Mouse (Mus musculus) forebrain, embryonic 11.5 days (tissue): ENCODE data around the gene Vat1. TPM values are rescaled to one million over a fixed set of nuclear protein-coding genes. Genes with fewer than 3 reads are reported as not detected.

Experiments
- ATAC-seq: fragments of 200-750 bp; cut with Nextera tagmentation; replicated peaks from 2 replicates; pipeline ENCODE4 v1.8.0; 2017; ENCODE audit warnings: moderate TSS enrichment; ENCODE audit not compliant: low FRiP score
- DNase-seq: peaks from one replicate; pipeline ENCODE4 v3.0.0-alpha.2; 2017; ENCODE audit warnings: low spot score
- H3K27ac ChIP-seq: fragments of 300-500 bp; sonication (generic); 2 replicates; pipeline ENCODE4 v1.5.1; 2014; ENCODE audit warnings: low read depth, low read length
- H3K27me3 ChIP-seq: fragments of 300-500 bp; sonication (generic); 2 replicates; pipeline ENCODE4 v1.6.1; 2014; ENCODE audit warnings: mild to moderate bottlenecking, low read length, mixed read lengths; ENCODE audit not compliant: control insufficient read depth, insufficient read depth
- H3K36me3 ChIP-seq: fragments of 300-500 bp; sonication (generic); 2 replicates; pipeline ENCODE4 v1.6.1; 2014; ENCODE audit warnings: mild to moderate bottlenecking, low read length, moderate library complexity, mixed read lengths; ENCODE audit not compliant: control insufficient read depth, insufficient read depth
- H3K4me1 ChIP-seq: fragments of 300-500 bp; sonication (generic); replicated peaks from 2 replicates; pipeline ENCODE4 v1.6.1; 2014; ENCODE audit warnings: low read length, mixed read lengths; ENCODE audit not compliant: control insufficient read depth, insufficient read depth
- H3K4me2 ChIP-seq: fragments of 300-500 bp; sonication (generic); 2 replicates; pipeline ENCODE4 v1.6.1; 2014; ENCODE audit warnings: low read depth, mild to moderate bottlenecking, low read length, moderate library complexity, mixed read lengths; ENCODE audit not compliant: severe bottlenecking
- H3K4me3 ChIP-seq: fragments of 300-500 bp; sonication (generic); 2 replicates; pipeline ENCODE4 v1.5.1; 2014; ENCODE audit warnings: low read depth, low read length
- H3K9ac ChIP-seq: fragments of 300-500 bp; sonication (generic); 2 replicates; pipeline ENCODE4 v1.6.1; 2014; ENCODE audit warnings: low read length
- H3K9me3 ChIP-seq: fragments of 300-500 bp; sonication (generic); 2 replicates; pipeline ENCODE4 v1.6.1; 2016; ENCODE audit warnings: low read length, mixed read lengths; ENCODE audit not compliant: control insufficient read depth
- WGBS: fragments of 180-500 bp; shearing (Covaris S2); extraction: QIAGEN DNeasy Blood & Tissue Kit; methylation state at CpG from one replicate; pipeline ENCODE4 v1.1.7; 2014; 5-methylcytosine and 5-hydroxymethylcytosine counted together
- polyA plus RNA-seq: library from polyadenylated mRNA; unstranded; fragments of >200 nt; fragmentation: Nextera tagmentation; extraction: Ambion mirVana; gene quantifications from 2 replicates; pipeline ENCODE4 v1.2.1, GENCODE M21; 2014

Gene Vat1
- 47.0 and 51.4 TPM in 2 replicates for polyA plus RNA-seq

DNA sequence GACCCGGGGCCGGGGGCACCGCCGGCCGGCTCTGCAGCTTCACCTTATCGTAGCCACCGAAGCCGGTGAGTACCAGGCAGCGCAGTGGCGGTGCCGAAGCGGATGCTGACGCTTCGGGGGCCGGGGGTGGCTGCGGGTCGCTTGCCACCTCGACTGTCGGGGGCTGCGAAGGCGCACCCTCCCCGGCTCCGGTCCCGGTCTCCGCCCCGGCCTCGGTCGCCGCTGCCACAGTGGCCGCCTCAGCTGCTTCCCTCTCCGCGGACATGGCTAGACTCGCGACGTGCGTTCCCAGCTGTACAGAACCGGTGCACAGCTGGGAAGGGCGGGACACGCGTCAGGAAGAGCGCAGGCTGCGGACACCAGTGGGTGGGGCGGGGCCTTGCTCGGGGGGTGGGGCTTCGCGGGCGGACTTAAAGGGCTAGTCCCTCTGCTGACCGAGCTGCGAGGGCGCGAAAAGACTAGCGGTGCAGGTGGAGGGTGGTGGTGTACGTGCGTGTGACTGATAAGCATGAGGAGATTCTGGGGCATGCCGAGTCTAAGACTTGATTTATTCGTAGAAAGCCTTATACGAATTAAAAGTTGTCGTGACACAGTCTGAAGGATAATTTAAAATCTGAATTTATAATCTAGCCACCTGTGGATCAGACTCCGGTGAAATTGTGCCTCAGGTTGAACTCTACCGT lies at the start of gene Vat1:
TSS of gene Vat1 (minus strand) at position 362 of the 683 bp plus-strand sequence.
- ATAC-seq, result peak; percentile 25; the same call in 1 of the 2 replicates

DNA sequence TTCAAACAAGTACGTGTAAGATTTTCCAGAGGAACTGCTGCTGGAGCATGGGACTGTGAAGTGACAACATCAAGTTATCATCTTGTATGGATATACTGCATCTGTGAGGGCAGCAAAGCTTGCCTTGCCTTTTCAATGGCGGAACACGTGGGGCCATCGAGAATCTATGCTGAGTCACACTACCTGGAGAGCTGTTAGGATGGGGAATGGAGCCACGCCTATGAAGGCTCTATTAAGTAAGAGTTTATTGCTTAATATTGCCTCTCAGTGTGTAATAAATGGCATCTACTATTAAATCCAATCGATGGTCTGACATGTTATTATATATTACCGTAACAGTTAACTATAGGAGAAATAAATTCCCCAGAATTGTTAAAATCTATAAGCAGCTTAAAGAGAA lies 41.1 kb upstream of the Vat1 start:
- peaks cover 3% of the 10 kb centered on the region for H3K36me3 ChIP-seq
- H3K4me2 ChIP-seq, result no peak overlapping the region
- 94% methylated on average over 7 of the region's 7 CpGs for WGBS
- H3K4me1 ChIP-seq, result no peaks in the 10 kb centered on the region
- no peaks in the 10 kb centered on the region for H3K27me3 ChIP-seq
- no peak overlapping the region for H3K9ac ChIP-seq
- no peak overlapping the region for H3K4me3 ChIP-seq
- H3K9me3 ChIP-seq, result no peaks in the 10 kb centered on the region
- no peak overlapping the region for H3K27ac ChIP-seq
- DNase-seq (no peak), ATAC-seq (no peak)

More for the DNA sequence above, at the start of gene Vat1:
- H3K4me2 ChIP-seq, result peak within 1 kb of the TSS; percentile 96
- H3K36me3 ChIP-seq, result no peaks in the 10 kb centered on the region
- peak within 1 kb of the TSS; percentile 63 for H3K27ac ChIP-seq
- H3K9ac ChIP-seq, result peak within 1 kb of the TSS; percentile 66
- H3K4me3 ChIP-seq, result peak within 1 kb of the TSS; percentile 72
- H3K27me3 ChIP-seq, result no peaks in the 10 kb centered on the region
- no peaks in the 10 kb centered on the region for H3K9me3 ChIP-seq
- peaks cover 22% of the 10 kb centered on the region for H3K4me1 ChIP-seq
- DNase-seq, result peak; percentile 87
- WGBS, result 2% methylated on average over 60 of the region's 60 CpGs

DNA sequence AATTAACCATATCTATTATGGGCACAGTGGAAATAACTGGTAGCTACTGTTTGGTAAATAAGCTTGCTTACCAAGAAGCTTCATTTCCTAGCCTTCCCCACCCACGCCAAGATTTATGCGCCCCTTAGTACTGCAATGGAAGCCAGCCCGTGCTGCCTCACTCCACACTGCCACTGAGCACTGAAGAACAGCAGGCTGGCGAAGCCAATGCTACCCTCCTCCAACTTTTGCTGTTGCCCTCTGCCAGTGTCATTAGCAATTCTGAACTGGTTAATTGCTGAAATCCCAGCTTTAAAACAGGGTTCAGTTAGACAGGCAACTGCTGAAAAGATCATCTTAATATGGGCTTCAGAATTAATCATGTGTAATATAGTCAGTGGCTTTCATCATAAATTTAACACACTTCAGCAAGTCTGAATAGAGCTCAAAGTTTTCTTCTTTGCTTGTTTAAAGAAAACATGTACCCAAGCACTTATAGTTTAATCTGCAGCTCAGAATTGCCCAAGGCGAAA lies 40.3 kb upstream of the Vat1 start:
- Histone ChIP-seq H3K4me1 (no peaks in the 10 kb centered on the region), H3K9ac (no peak overlapping the region), H3K4me3 (no peak overlapping the region), H3K27me3 (no peaks in the 10 kb centered on the region), H3K27ac (no peak overlapping the region), H3K9me3 (no peaks in the 10 kb centered on the region), H3K4me2 (no peak overlapping the region), H3K36me3 (peaks cover 3% of the 10 kb centered on the region)
- DNase-seq (no peak), ATAC-seq (no peak)
- 74% methylated on average over 5 of the region's 5 CpGs for WGBS

DNA sequence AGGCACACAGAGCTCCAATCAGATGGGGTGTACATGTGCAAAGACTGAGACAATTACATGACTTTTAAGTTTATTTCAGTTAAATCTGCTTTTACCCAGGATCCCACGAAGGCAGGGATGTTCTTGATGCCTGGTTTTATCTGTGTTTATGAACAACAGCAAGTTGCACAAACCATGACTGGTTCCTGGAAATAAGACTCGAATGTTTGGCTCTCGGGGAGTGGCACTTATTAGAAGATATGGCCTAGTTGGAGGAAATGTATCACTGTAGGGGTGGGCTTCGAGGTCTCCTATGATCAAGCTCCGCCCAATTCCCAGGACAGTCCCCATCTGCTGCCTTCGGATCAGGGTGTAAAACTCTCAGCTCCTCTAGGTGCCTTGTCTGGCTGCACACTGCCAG lies 20.1 kb upstream of the Vat1 start:
- H3K36me3 ChIP-seq, result no peaks in the 10 kb centered on the region; the same call in 1 of the 2 replicates
- ATAC-seq (no peak), DNase-seq (no peak)
- H3K9me3 ChIP-seq, result no peaks in the 10 kb centered on the region
- H3K4me1 ChIP-seq, result no peaks in the 10 kb centered on the region
- no peak overlapping the region for H3K4me3 ChIP-seq
- H3K27ac ChIP-seq, result no peak overlapping the region
- no peak overlapping the region for H3K4me2 ChIP-seq
- H3K27me3 ChIP-seq, result no peaks in the 10 kb centered on the region
- H3K9ac ChIP-seq, result no peak overlapping the region
- 84% methylated on average over 6 of the region's 6 CpGs for whole genome bisulfite sequencing

DNA sequence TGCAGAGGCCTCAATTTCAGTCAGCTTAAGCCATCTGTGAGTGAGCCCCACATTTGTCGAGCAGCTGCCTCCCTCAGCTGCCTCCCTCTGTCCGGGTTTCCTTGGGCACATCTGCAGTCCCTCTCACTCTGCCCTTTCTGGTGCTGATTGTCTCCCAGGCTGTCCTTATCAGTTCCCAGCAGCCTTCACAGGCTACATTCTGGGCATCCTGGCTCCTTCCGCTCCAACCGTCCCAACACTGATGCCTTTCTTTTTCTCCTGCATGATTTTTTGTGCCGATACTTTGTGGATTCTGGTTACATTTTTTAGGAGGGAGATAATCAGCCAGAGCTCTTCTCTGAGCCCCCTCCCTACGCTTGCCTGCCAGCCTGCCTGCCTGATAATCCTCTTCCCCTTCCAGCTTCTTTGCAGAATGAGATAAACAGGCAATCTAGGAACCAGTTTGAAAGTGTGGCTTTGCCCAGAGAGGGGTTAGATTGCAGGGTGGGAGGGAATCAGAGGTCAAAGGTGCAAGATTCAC lies 19.5 kb upstream of the Vat1 start:
- no peak for ATAC-seq
- WGBS, result 57% methylated on average over 6 of the region's 6 CpGs

DNA sequence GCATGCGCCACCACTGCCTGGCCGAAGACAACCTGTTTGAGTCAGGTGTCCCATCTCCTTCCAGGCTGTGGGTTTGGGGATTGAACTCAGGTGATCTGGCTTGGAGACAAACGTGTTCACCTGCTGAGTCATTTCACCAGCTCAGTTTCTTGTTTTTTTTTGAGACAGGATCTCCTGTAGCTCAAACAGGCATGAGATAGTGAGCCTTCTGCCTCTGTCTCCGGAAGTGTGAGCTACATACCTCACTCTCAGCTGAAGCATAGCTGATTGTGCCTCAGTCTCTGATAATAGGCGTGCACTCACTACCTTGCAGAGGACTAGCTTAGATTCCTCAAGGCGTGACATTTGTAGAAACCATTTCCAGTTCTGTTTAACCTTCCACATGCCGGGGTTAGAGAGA lies 18.8 kb upstream of the Vat1 start:
- 86% methylated on average over 7 of the region's 7 CpGs for WGBS
- H3K4me1 ChIP-seq, result peaks cover 3% of the 10 kb centered on the region

More for the DNA sequence above, 19.5 kb upstream of the Vat1 start:
- no peak overlapping the region for H3K4me3 ChIP-seq
- H3K4me2 ChIP-seq, result no peak overlapping the region
- H3K36me3 ChIP-seq, result no peaks in the 10 kb centered on the region; the same call in 1 of the 2 replicates
- H3K9ac ChIP-seq, result no peak overlapping the region
- H3K4me1 ChIP-seq, result no peaks in the 10 kb centered on the region
- no peaks in the 10 kb centered on the region for H3K27me3 ChIP-seq
- peak overlapping the region; percentile 13; the same call in 1 of the 2 replicates for H3K27ac ChIP-seq
- no peaks in the 10 kb centered on the region for H3K9me3 ChIP-seq
- no peak for DNase-seq

DNA sequence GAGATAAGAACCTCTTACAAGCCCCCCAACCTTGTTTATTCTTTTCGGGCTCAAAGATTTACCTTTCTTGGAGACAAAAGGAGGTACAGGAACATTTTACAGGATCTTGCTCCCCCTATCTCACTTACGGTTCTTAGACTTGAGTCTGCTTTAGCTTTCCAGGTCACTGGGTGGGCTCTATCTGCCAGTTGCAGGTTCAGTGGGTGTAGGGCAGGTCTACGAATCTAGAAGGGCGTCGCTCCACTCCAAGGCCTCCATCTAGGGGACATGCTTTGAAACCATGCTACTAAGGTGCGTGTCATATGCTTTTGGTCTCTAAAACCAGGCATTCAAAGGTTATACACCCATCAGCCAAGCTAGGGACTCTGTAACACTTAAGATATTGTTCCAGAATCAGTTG lies 18.2 kb upstream of the Vat1 start:
- ATAC-seq, result no peak
- no peaks in the 10 kb centered on the region; the same call in 1 of the 2 replicates for H3K36me3 ChIP-seq
- DNase-seq, result no peak
- H3K4me1 ChIP-seq, result peaks cover 8% of the 10 kb centered on the region
- 74% methylated on average over 6 of the region's 6 CpGs for WGBS
- no peak overlapping the region for H3K4me2 ChIP-seq
- H3K27me3 ChIP-seq, result no peaks in the 10 kb centered on the region
- no peaks in the 10 kb centered on the region for H3K9me3 ChIP-seq
- H3K9ac ChIP-seq, result no peak overlapping the region
- H3K27ac ChIP-seq, result no peak overlapping the region
- no peak overlapping the region for H3K4me3 ChIP-seq

More for the DNA sequence above, 18.8 kb upstream of the Vat1 start:
- no peak for ATAC-seq
- DNase-seq, result no peak
- no peaks in the 10 kb centered on the region; the same call in 1 of the 2 replicates for H3K36me3 ChIP-seq
- H3K27ac ChIP-seq, result no peak overlapping the region
- H3K9me3 ChIP-seq, result no peaks in the 10 kb centered on the region
- H3K4me2 ChIP-seq, result no peak overlapping the region
- H3K9ac ChIP-seq, result no peak overlapping the region
- no peak overlapping the region for H3K4me3 ChIP-seq
- H3K27me3 ChIP-seq, result no peaks in the 10 kb centered on the region

DNA sequence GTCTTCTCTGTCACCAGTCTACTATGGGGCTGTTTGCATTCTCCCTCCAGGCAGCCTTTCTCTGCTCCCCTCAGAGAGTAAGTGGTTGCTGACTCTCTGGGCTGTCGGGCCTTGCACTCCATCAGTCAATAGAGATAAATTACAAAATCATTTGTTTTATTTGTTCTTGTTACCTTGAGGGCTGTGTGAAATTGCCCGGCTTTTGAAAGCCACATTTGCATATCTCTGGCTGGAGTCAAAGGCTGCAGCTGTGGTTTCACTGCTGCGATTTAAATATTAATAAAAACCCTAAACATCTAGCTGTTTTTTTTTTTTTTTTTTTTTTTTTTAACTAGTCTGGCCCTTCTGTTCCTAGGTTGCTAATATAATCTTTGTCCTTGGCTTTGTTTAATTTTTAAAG lies 17.8 kb upstream of the Vat1 start:
- Histone ChIP-seq H3K27me3 (no peaks in the 10 kb centered on the region), H3K4me2 (no peak overlapping the region), H3K9ac (no peak overlapping the region), H3K36me3 (no peaks in the 10 kb centered on the region; the same call in 1 of the 2 replicates), H3K4me1 (peaks cover 12% of the 10 kb centered on the region), H3K27ac (no peak overlapping the region), H3K9me3 (no peaks in the 10 kb centered on the region), H3K4me3 (no peak overlapping the region)
- no peak for DNase-seq
- ATAC-seq, result no peak
- WGBS, result 45% methylated on average over 3 of the region's 3 CpGs
